In the genomic region with DNA sequence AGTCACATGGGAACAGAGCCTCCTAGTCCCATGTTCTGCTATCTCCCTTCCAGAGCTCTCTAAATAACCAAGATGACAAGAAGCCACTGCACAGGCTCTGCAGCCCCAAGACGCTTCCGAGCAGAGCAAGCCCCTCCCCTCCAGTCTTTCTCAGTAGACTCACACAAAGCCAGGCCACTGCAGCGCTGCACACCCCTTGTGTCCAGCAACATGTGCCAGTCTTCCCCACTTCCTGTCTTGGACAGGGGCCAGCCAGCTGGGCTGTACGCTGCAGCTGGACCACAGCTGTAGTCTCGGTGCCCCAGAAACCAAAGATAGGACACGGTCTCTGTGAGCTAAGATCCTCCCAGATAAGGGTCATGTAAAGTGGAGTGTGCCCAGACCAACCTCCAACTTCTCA, we compare ENCODE assay signal across 18 mouse cellular contexts. TPM values are rescaled to one million over a fixed set of nuclear protein-coding genes. Genes with fewer than 3 reads are reported as not detected.
DNase-seq lines count a peak whose midpoint lies in the region; ATAC-seq and TF ChIP-seq lines count a peak whose summit lies in the region.
"Had no signal": no experiment of that assay in that cellular context is flagged by ENCODE, and none has a peak within 500 bp of the region (broad histone marks: within the 10 kb centered on the region; RNA-seq: fewer than 3 reads in every experiment).

No protein-coding gene starts in this region.

- no peak for ATAC-seq in kidney, embryonic 14.5 days (ENCODE audit: low FRiP score, low TSS enrichment)
- ATAC-seq in embryonic facial prominence, embryonic 13.5 days (ENCODE audit: insufficient number of reproducible peaks, insufficient read depth, low FRiP score, low TSS enrichment, low read depth) = no peak
- ATAC-seq: intestine, embryonic 16.5 days had no signal

- 37% methylated on average over 6 of the region's 6 CpGs for WGBS in kidney, embryonic 14.5 days
- 30% methylated on average over 6 of the region's 6 CpGs for WGBS in embryonic facial prominence, embryonic 13.5 days

- H3K4me1 ChIP-seq in kidney, embryonic 14.5 days (ENCODE audit: control insufficient read depth, insufficient read depth, low read length) = peaks cover 12% of the 10 kb centered on the region; the same call in 1 of the 2 replicates
- peaks cover 19% of the 10 kb centered on the region for H3K4me1 ChIP-seq in embryonic facial prominence, embryonic 13.5 days

- peak; percentile 46 for DNase-seq in gastrocnemius, postnatal 14 days
- DNase-seq in gastrocnemius, adult 2 months = no peak
- peak; percentile 76 for DNase-seq in kidney, postnatal 10 days
- peak; percentile 50 for DNase-seq in lung, postnatal 14 days
- DNase-seq in testis, postnatal 14 days (ENCODE audit: low spot score) = no peak
- no peak for DNase-seq in testis, postnatal 10 days (ENCODE audit: low spot score)
- DNase-seq: adrenal gland, adult 8-10 months; cerebellum, adult 9-11 months; left cerebral cortex, postnatal 4 days; right cerebral cortex, postnatal 14 days had no signal

- no peaks in the 10 kb centered on the region for H3K9me3 ChIP-seq in kidney, embryonic 14.5 days (ENCODE audit: control insufficient read depth, low read length)
- no peaks in the 10 kb centered on the region for H3K9me3 ChIP-seq in embryonic facial prominence, embryonic 13.5 days
- H3K9me3 ChIP-seq: forebrain, embryonic 12.5 days; hindbrain, embryonic 10.5 days; liver, embryonic 15.5 days had no signal

- H3K27ac ChIP-seq in gastrocnemius, adult 2 months = no peak overlapping the region
- H3K27ac ChIP-seq in kidney, embryonic 14.5 days (ENCODE audit: low read depth, low read length) = no peak overlapping the region
- peak overlapping the region; percentile 16; the same call in 1 of the 2 replicates for H3K27ac ChIP-seq in embryonic facial prominence, embryonic 13.5 days
- H3K27ac ChIP-seq: forebrain, embryonic 12.5 days; hindbrain, embryonic 10.5 days; liver, embryonic 15.5 days had no signal

- H3K4me3 ChIP-seq in gastrocnemius, adult 2 months = no peak overlapping the region
- no peak overlapping the region for H3K4me3 ChIP-seq in kidney, embryonic 14.5 days (ENCODE audit: low read length)
- H3K4me3 ChIP-seq in embryonic facial prominence, embryonic 13.5 days = no peak overlapping the region
- H3K4me3 ChIP-seq: forebrain, embryonic 12.5 days; hindbrain, embryonic 10.5 days; liver, embryonic 15.5 days had no signal

- TF ChIP-seq CTCF in gastrocnemius, adult 2 months (IDR thresholded peaks at IDR 0.05) = no peak

- intact Hi-C loops in gastrocnemius, postnatal 14 days (cut with DNase I; ENCODE audit: low total_unique reads) = no loop called here
- intact Hi-C loops in gastrocnemius, adult 2 months (cut with DNase I) = no loop called here

- no peaks in the 10 kb centered on the region for H3K36me3 ChIP-seq in kidney, embryonic 14.5 days (ENCODE audit: control insufficient read depth, insufficient read depth, low read length)
- no peaks in the 10 kb centered on the region for H3K36me3 ChIP-seq in embryonic facial prominence, embryonic 13.5 days
- H3K36me3 ChIP-seq: forebrain, embryonic 12.5 days; hindbrain, embryonic 10.5 days; liver, embryonic 15.5 days had no signal

- H3K4me2 ChIP-seq in kidney, embryonic 14.5 days (replicated peaks; ENCODE audit: low read depth, low read length) = no peak overlapping the region
- H3K4me2 ChIP-seq in embryonic facial prominence, embryonic 13.5 days = no peak overlapping the region
- H3K4me2 ChIP-seq: forebrain, embryonic 12.5 days; liver, embryonic 15.5 days; midbrain, embryonic 11.5 days had no signal

- no peak overlapping the region for H3K9ac ChIP-seq in kidney, embryonic 14.5 days (ENCODE audit: low read depth, low read length)
- no peak overlapping the region for H3K9ac ChIP-seq in embryonic facial prominence, embryonic 13.5 days
- H3K9ac ChIP-seq: forebrain, embryonic 12.5 days; liver, embryonic 15.5 days had no signal

- peaks cover 17% of the 10 kb centered on the region for H3K27me3 ChIP-seq in kidney, embryonic 14.5 days (ENCODE audit: control insufficient read depth, insufficient read depth, low read length)
- H3K27me3 ChIP-seq in embryonic facial prominence, embryonic 13.5 days = peaks cover 3% of the 10 kb centered on the region; the same call in 1 of the 2 replicates

RNA-seq across cellular contexts. Expression of gene Mdfi, which starts 3.3 kb away (rescaled TPM):
- 1 to 10 TPM; 2.4 to 3.5 TPM for total RNA-seq in gastrocnemius, postnatal 14 days (2021)
- under 1 TPM; 0.31 to 0.42 TPM for total RNA-seq in gastrocnemius, adult 2 months (2021)
- polyA plus RNA-seq in kidney, embryonic 14.5 days (2014; fragmentation: Nextera tagmentation; extraction: Ambion mirVana) = 15.7 and 26.1 TPM in 2 replicates
- 28.9 and 35.9 TPM in 2 replicates for polyA plus RNA-seq in embryonic facial prominence, embryonic 13.5 days (2015; fragmentation: Nextera tagmentation; extraction: Ambion mirVana)
- total RNA-seq: neutrophil, adult 5-6 weeks had no signal

Comparison
In these comparisons a context has a peak if more than half of its experiments do, and no peak if none do; other contexts are left out.
1. DNase-seq: peak in gastrocnemius, postnatal 14 days (single experiment), kidney, postnatal 10 days (single experiment) and lung, postnatal 14 days (single experiment); none in gastrocnemius, adult 2 months (single experiment), testis, postnatal 14 days (single experiment) and testis, postnatal 10 days (single experiment).